In genomic region chr14:76153003-76153675, GRCm38 (mm10) we compare ENCODE assay signal across 8 mouse cellular contexts. TPM values are rescaled to one million over a fixed set of nuclear protein-coding genes. Genes with fewer than 3 reads are reported as not detected.
DNase-seq lines count a peak whose midpoint lies in the region; ATAC-seq and TF ChIP-seq lines count a peak whose summit lies in the region.

No protein-coding gene starts in this region.

- no peak for TF ChIP-seq POLR2A in cortical plate, adult 2 months (IDR thresholded peaks at IDR 0.05; ENCODE audit: extremely low read depth, insufficient read depth, low read length)

- H3K9me3 ChIP-seq in kidney, embryonic 16.5 days (ENCODE audit: low read length), result no peaks in the 10 kb centered on the region
- no peaks in the 10 kb centered on the region for H3K9me3 ChIP-seq in E14TG2a.4 (ENCODE audit: low read length)
- no peaks in the 10 kb centered on the region for H3K9me3 ChIP-seq in heart, embryonic 16.5 days (replicated peaks; ENCODE audit: control insufficient read depth, low read length)
- no peaks in the 10 kb centered on the region for H3K9me3 ChIP-seq in liver, embryonic 12.5 days (replicated peaks)

- peak overlapping the region; percentile 53 for H3K9ac ChIP-seq in kidney, embryonic 16.5 days (replicated peaks; ENCODE audit: low read length)
- H3K9ac ChIP-seq in heart, embryonic 16.5 days (ENCODE audit: low read length), result peak overlapping the region; percentile 70
- H3K9ac ChIP-seq in liver, embryonic 12.5 days, result peak overlapping the region; percentile 62

- TF ChIP-seq CTCF in E14TG2a.4 (conservative IDR thresholded peaks at IDR 0.05; ENCODE audit: low read length), result no peak
- TF ChIP-seq CTCF in cortical plate, adult 2 months (IDR thresholded peaks at IDR 0.05; ENCODE audit: extremely low read depth, insufficient read depth, low read length), result no peak

- peak; percentile 16; the same call in 1 of the 2 replicates for ATAC-seq in kidney, embryonic 16.5 days (ENCODE audit: low FRiP score, low TSS enrichment)
- ATAC-seq in heart, embryonic 16.5 days (replicated peaks; ENCODE audit: extremely low read depth, insufficient read depth, low FRiP score), result no peak
- peak; percentile 11; the same call in 1 of the 2 replicates for ATAC-seq in liver, embryonic 12.5 days
- no peak for ATAC-seq in megakaryocyte progenitor cell, adult 5-6 weeks (replicated peaks; ENCODE audit: poor library complexity)

- peak overlapping the region; percentile 57 for H3K4me2 ChIP-seq in kidney, embryonic 16.5 days (replicated peaks; ENCODE audit: low read depth, low read length)
- peak overlapping the region; percentile 69 for H3K4me2 ChIP-seq in heart, embryonic 16.5 days (ENCODE audit: low read depth, low read length)
- peak overlapping the region; percentile 90 for H3K4me2 ChIP-seq in liver, embryonic 12.5 days

- no peaks in the 10 kb centered on the region for H3K27me3 ChIP-seq in kidney, embryonic 16.5 days (ENCODE audit: insufficient read depth, low read length)
- H3K27me3 ChIP-seq in E14TG2a.4 (ENCODE audit: insufficient read depth, low read length), result 0 out of 2 replicates have a peak, but pooled peaks cover 3% of the 10 kb centered on the region
- no peaks in the 10 kb centered on the region for H3K27me3 ChIP-seq in heart, embryonic 16.5 days (ENCODE audit: control insufficient read depth, insufficient read depth, low read length)
- H3K27me3 ChIP-seq in liver, embryonic 12.5 days (replicated peaks), result no peaks in the 10 kb centered on the region

- H3K27ac ChIP-seq in kidney, embryonic 16.5 days (ENCODE audit: low read length), result peak overlapping the region; percentile 99
- H3K27ac ChIP-seq in cortical plate, adult 2 months (ENCODE audit: insufficient read depth, low read length), result no peak overlapping the region
- H3K27ac ChIP-seq in heart, embryonic 16.5 days (ENCODE audit: low read length), result peak overlapping the region; percentile 98
- peak overlapping the region; percentile 81 for H3K27ac ChIP-seq in liver, embryonic 12.5 days

- WGBS in kidney, embryonic 16.5 days, result under 1% methylated on average over 23 of the region's 24 CpGs
- WGBS in heart, embryonic 16.5 days, result 5% methylated on average over 24 of the region's 24 CpGs
- WGBS in liver, embryonic 12.5 days (ENCODE audit: insufficient replicate concordance), result 2% methylated on average over 24 of the region's 24 CpGs

- DNase-seq in kidney, adult 18-20 months, result no peak
- peak; percentile 73 for DNase-seq in retina, postnatal 1 day

- no peaks in the 10 kb centered on the region for H3K36me3 ChIP-seq in kidney, embryonic 16.5 days (ENCODE audit: insufficient read depth, low read length)
- no peaks in the 10 kb centered on the region for H3K36me3 ChIP-seq in E14TG2a.4 (ENCODE audit: insufficient read depth, low read length)
- no peaks in the 10 kb centered on the region for H3K36me3 ChIP-seq in heart, embryonic 16.5 days (ENCODE audit: control insufficient read depth, insufficient read depth)
- no peaks in the 10 kb centered on the region for H3K36me3 ChIP-seq in liver, embryonic 12.5 days

- H3K4me3 ChIP-seq in kidney, embryonic 16.5 days (ENCODE audit: low read length), result peak overlapping the region; percentile 70
- H3K4me3 ChIP-seq in E14TG2a.4 (replicated peaks; ENCODE audit: low read length), result peak overlapping the region; percentile 94
- H3K4me3 ChIP-seq in cortical plate, adult 2 months (ENCODE audit: insufficient read depth, low read length), result peak overlapping the region; percentile 47
- H3K4me3 ChIP-seq in heart, embryonic 16.5 days (ENCODE audit: low read length), result peak overlapping the region; percentile 75
- peak overlapping the region; percentile 74 for H3K4me3 ChIP-seq in liver, embryonic 12.5 days

- H3K4me1 ChIP-seq in kidney, embryonic 16.5 days (ENCODE audit: insufficient read depth, low read length), result peaks cover 20% of the 10 kb centered on the region
- H3K4me1 ChIP-seq in E14TG2a.4 (replicated peaks; ENCODE audit: low read depth, low read length), result peaks cover 54% of the 10 kb centered on the region
- no peaks in the 10 kb centered on the region for H3K4me1 ChIP-seq in cortical plate, adult 2 months (ENCODE audit: control insufficient read depth, insufficient read depth, low read length)
- peaks cover 24% of the 10 kb centered on the region for H3K4me1 ChIP-seq in heart, embryonic 16.5 days (ENCODE audit: control insufficient read depth, insufficient read depth, low read length)
- peaks cover 53% of the 10 kb centered on the region for H3K4me1 ChIP-seq in liver, embryonic 12.5 days

RNA-seq across cellular contexts. Expression of gene Nufip1, which starts 42.4 kb away (rescaled TPM):
- polyA plus RNA-seq in kidney, embryonic 16.5 days (2015; fragmentation: Nextera tagmentation; extraction: Ambion mirVana), result 16.8 and 17.5 TPM in 2 replicates
- 6.4 and 6.9 TPM in 2 replicates for polyA plus RNA-seq in cortical plate, adult 2 months (2012; rRNA removed)
- 8.4 and 8.9 TPM in 2 replicates for polyA plus RNA-seq in heart, embryonic 16.5 days (2015; fragmentation: Nextera tagmentation; extraction: Ambion mirVana)
- 11.3 and 12.1 TPM in 2 replicates for polyA plus RNA-seq in liver, embryonic 12.5 days (2016; fragmentation: Nextera tagmentation; extraction: Ambion mirVana)
- total RNA-seq in megakaryocyte progenitor cell, adult 5-6 weeks (2015), result 23.1 and 25.2 TPM in 2 replicates
- 23.5 and 28.7 TPM in 2 replicates for total RNA-seq in megakaryocyte progenitor cell, adult 5-6 weeks (2017)

RNA-seq across cellular contexts. Expression of gene Gpalpp1, which starts 42.6 kb away (rescaled TPM):
- polyA plus RNA-seq in kidney, embryonic 16.5 days (2015; fragmentation: Nextera tagmentation; extraction: Ambion mirVana), result 14.0 and 14.9 TPM in 2 replicates
- 13.6 TPM in 2 replicates for polyA plus RNA-seq in cortical plate, adult 2 months (2012; rRNA removed)
- 9.4 and 9.8 TPM in 2 replicates for polyA plus RNA-seq in heart, embryonic 16.5 days (2015; fragmentation: Nextera tagmentation; extraction: Ambion mirVana)
- 9.8 and 10.3 TPM in 2 replicates for polyA plus RNA-seq in liver, embryonic 12.5 days (2016; fragmentation: Nextera tagmentation; extraction: Ambion mirVana)
- 18.4 and 21.6 TPM in 2 replicates for total RNA-seq in megakaryocyte progenitor cell, adult 5-6 weeks (2015)
- total RNA-seq in megakaryocyte progenitor cell, adult 5-6 weeks (2017), result 36.7 and 37.2 TPM in 2 replicates

Comparison
In these comparisons a context has a peak if more than half of its experiments do, and no peak if none do; other contexts are left out.
1. ATAC-seq: peak in kidney, embryonic 16.5 days (single experiment) and liver, embryonic 12.5 days (single experiment); none in heart, embryonic 16.5 days (single experiment) and megakaryocyte progenitor cell, adult 5-6 weeks (single experiment).
2. Peak in every context shown above with its lines, with median percentiles within 50 percentile points of each other: H3K4me2 ChIP-seq, H3K4me3 ChIP-seq and H3K9ac ChIP-seq.